Mouse (Mus musculus) liver, postnatal 0 days (tissue): ENCODE data around the gene Qrich2.

Experiments used
- CTCF ChIP-seq: sonication (generic); IDR thresholded peaks from 2 replicates; pipeline ENCODE4 v1.5.1; 2016; ENCODE audit warnings: antibody characterized with exemption, low read depth
- EP300 ChIP-seq: IDR thresholded peaks from 2 replicates; pipeline ENCODE4 v1.6.1; 2016; ENCODE audit warnings: antibody characterized with exemption, low read depth, mild to moderate bottlenecking

DNA sequence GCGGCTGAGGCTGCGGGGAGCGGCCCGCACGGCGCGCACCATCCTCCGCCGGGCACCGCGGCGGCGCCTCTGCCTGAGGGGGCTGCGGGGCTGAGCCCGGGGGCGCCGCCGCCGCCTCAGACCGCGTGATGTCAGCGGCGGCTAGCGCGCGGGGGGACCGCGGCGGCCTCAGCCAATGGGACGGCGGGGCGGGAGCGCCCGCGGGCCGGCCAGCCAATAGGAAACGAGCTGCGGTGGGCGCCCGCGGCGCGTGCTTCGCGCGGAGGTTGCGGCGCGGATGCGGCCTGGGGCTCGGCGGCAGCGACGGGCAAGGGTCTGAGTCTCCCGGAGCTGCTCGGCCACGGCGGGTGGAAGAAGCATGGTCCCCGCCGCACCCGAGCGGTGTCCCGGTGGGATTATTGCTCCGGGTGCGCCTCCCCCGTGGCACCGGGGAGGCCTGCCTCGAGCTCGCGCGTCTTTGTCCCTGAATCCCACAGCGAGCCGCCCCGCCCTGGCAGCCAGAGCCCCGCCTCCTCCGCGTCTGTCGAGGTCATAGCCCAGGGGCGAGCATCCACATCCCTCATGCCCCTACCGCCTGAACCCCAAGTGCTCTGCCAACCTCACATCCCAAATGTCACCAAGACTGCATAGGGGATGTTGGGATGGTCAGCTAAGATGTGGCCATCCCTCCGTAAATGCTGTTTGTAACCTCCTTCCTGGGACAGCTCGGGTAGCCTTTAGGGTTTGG lies 53.0 kb downstream of the Qrich2 start, which contains the start of gene Rnf157:
- TF ChIP-seq CTCF (no peak), EP300 (no peak)
